Mouse (Mus musculus) erythroblast, embryonic 14.5 days (primary cell): ENCODE results near the gene 2810408A11Rik. TPM values are rescaled to one million over a fixed set of nuclear protein-coding genes. Genes with fewer than 3 reads are reported as not detected.
A peak's percentile ranks its signal among the peaks of the same experiment; 100 is the strongest.

Experiments
- H3K27me3 ChIP-seq: 2 replicates; pipeline ENCODE4 v1.6.1; 2012; ENCODE audit warnings: inconsistent platforms; ENCODE audit not compliant: control insufficient read depth
- H3K36me3 ChIP-seq: 2 replicates; pipeline ENCODE4 v1.6.1; 2012; ENCODE audit warnings: mild to moderate bottlenecking, inconsistent platforms; ENCODE audit not compliant: control insufficient read depth
- H3K4me1 ChIP-seq: 2 replicates; pipeline ENCODE4 v1.6.1; 2012; ENCODE audit warnings: inconsistent platforms; ENCODE audit not compliant: control insufficient read depth
- H3K4me3 ChIP-seq: replicated peaks from 2 replicates; pipeline ENCODE3; 2012; ENCODE audit warnings: moderate library complexity, mild to moderate bottlenecking, inconsistent platforms
- H3K9me3 ChIP-seq: 2 replicates; pipeline ENCODE4 v1.6.1; 2012; ENCODE audit warnings: low read length, inconsistent platforms, mixed read lengths; ENCODE audit not compliant: control insufficient read depth
- GATA1 ChIP-seq: IDR thresholded peaks from 2 replicates; pipeline ENCODE4 v1.6.1; 2012; ENCODE audit warnings: low read length, inconsistent platforms, mixed read lengths
- TAL1 ChIP-seq: IDR thresholded peaks from 3 replicates; pipeline ENCODE4 v1.6.1; 2012; ENCODE audit warnings: low read length, inconsistent platforms, mixed read lengths
- polyA plus RNA-seq: library from polyadenylated mRNA; stranded (reverse); fragments of >175 nt; gene quantifications from 2 replicates; pipeline ENCODE4 v1.2.3, GENCODE M21; 2012

2810408A11Rik gene
- 0.14 and 0.18 TPM in 2 replicates for polyA plus RNA-seq

- no peak for TF ChIP-seq GATA1
- no peak for TF ChIP-seq TAL1
- Histone ChIP-seq H3K4me3 (peak within 1 kb of the TSS; percentile 88), H3K4me1 (peaks cover 54% of the 10 kb centered on the region), H3K9me3 (no peaks in the 10 kb centered on the region), H3K27me3 (peaks cover 13% of the 10 kb centered on the region), H3K36me3 (peaks cover 29% of the 10 kb centered on the region)
Observed at GRCm38 (mm10) chr11:69900471-69901405, at the start of gene 2810408A11Rik, which contains the start of gene Neurl4. TSS of gene 2810408A11Rik (minus strand) at chr11:69900987. TSS of gene Neurl4 (plus strand) at chr11:69901072.

- H3K27me3 ChIP-seq: peaks cover 43% of the 10 kb centered on the region
Observed at GRCm38 (mm10) chr11:69948763-69949150, 48.0 kb upstream of the 2810408A11Rik start.

GRCm38 (mm10) chr11:69948066-69948762, 47.4 kb upstream of the 2810408A11Rik start, which contains the start of gene Slc2a4:
TSS of gene Slc2a4 (minus strand) at chr11:69948188.
- Histone ChIP-seq H3K4me1 (peaks cover 59% of the 10 kb centered on the region), H3K4me3 (peak within 1 kb of the TSS; percentile 86), H3K36me3 (peaks cover 44% of the 10 kb centered on the region), H3K9me3 (no peaks in the 10 kb centered on the region), H3K27me3 (peaks cover 41% of the 10 kb centered on the region)
- TF ChIP-seq GATA1: no peak
- no peak for TF ChIP-seq TAL1

More at GRCm38 (mm10) chr11:69948763-69949150, 48.0 kb upstream of the 2810408A11Rik start:
- TF ChIP-seq TAL1 (no peak), GATA1 (no peak)
- peak overlapping the region; percentile 86 for H3K4me3 ChIP-seq
- peaks cover 38% of the 10 kb centered on the region for H3K36me3 ChIP-seq
- H3K9me3 ChIP-seq: no peaks in the 10 kb centered on the region
- peaks cover 58% of the 10 kb centered on the region for H3K4me1 ChIP-seq

GRCm38 (mm10) chr11:69947337-69948065, 46.7 kb upstream of the 2810408A11Rik start:
- TF ChIP-seq TAL1: no peak
- no peak for TF ChIP-seq GATA1
- Histone ChIP-seq H3K4me3 (peak overlapping the region; percentile 86), H3K36me3 (peaks cover 51% of the 10 kb centered on the region), H3K27me3 (peaks cover 40% of the 10 kb centered on the region), H3K9me3 (no peaks in the 10 kb centered on the region; the same call in 1 of the 2 replicates), H3K4me1 (peaks cover 65% of the 10 kb centered on the region)

GRCm38 (mm10) chr11:69945997-69946891, 45.5 kb upstream of the 2810408A11Rik start:
- Histone ChIP-seq H3K4me3 (peak overlapping the region; percentile 86), H3K4me1 (peaks cover 70% of the 10 kb centered on the region), H3K36me3 (peaks cover 62% of the 10 kb centered on the region), H3K27me3 (peaks cover 30% of the 10 kb centered on the region), H3K9me3 (no peaks in the 10 kb centered on the region; the same call in 1 of the 2 replicates)
- TF ChIP-seq GATA1 (peak; percentile 89), TAL1 (peak; percentile 94)

GRCm38 (mm10) chr11:69945216-69945615, 44.4 kb upstream of the 2810408A11Rik start:
- peak overlapping the region; percentile 86 for H3K4me3 ChIP-seq
- H3K9me3 ChIP-seq: no peaks in the 10 kb centered on the region; the same call in 1 of the 2 replicates
- peaks cover 68% of the 10 kb centered on the region for H3K36me3 ChIP-seq
- TF ChIP-seq GATA1: no peak
- TF ChIP-seq TAL1: no peak
- peaks cover 25% of the 10 kb centered on the region for H3K27me3 ChIP-seq
- peaks cover 71% of the 10 kb centered on the region for H3K4me1 ChIP-seq

GRCm38 (mm10) chr11:69940962-69941361, 40.2 kb upstream of the 2810408A11Rik start:
- TF ChIP-seq GATA1 (no peak), TAL1 (no peak)
- peaks cover 7% of the 10 kb centered on the region for H3K9me3 ChIP-seq
- H3K4me1 ChIP-seq: peaks cover 78% of the 10 kb centered on the region
- no peak overlapping the region for H3K4me3 ChIP-seq
- H3K36me3 ChIP-seq: peaks cover 51% of the 10 kb centered on the region
- H3K27me3 ChIP-seq: peaks cover 61% of the 10 kb centered on the region
